Mouse (Mus musculus) stomach, postnatal 0 days (tissue): ENCODE data around the gene Islr. TPM values are rescaled to one million over a fixed set of nuclear protein-coding genes. Genes with fewer than 3 reads are reported as not detected.

ENCODE experiments used
- ATAC-seq: fragments of 200-750 bp; cut with Nextera tagmentation; 2 replicates; pipeline ENCODE4 v1.8.0; 2017; ENCODE audit not compliant: low FRiP score, low TSS enrichment
- DNase-seq: peaks from one replicate; pipeline ENCODE4 v3.0.0-alpha.2; 2016; ENCODE audit warnings: low spot score
- H3K27ac ChIP-seq: fragments of 300-500 bp; sonication (generic); replicated peaks from 2 replicates; pipeline ENCODE4 v1.5.1; 2014; ENCODE audit warnings: mild to moderate bottlenecking, control low read depth
- H3K27me3 ChIP-seq: fragments of 300-500 bp; sonication (generic); 2 replicates; pipeline ENCODE4 v1.6.1; 2014; ENCODE audit warnings: low read length; ENCODE audit not compliant: control insufficient read depth, insufficient read depth
- H3K36me3 ChIP-seq: fragments of 300-500 bp; sonication (generic); 2 replicates; pipeline ENCODE4 v1.6.1; 2014; ENCODE audit warnings: low read length, mixed read lengths; ENCODE audit not compliant: control insufficient read depth, insufficient read depth
- H3K4me1 ChIP-seq: fragments of 300-500 bp; sonication (generic); replicated peaks from 2 replicates; pipeline ENCODE4 v1.6.1; 2014; ENCODE audit warnings: antibody characterized with exemption; ENCODE audit not compliant: control insufficient read depth, insufficient read depth
- H3K4me2 ChIP-seq: fragments of 300-500 bp; sonication (generic); replicated peaks from 2 replicates; pipeline ENCODE4 v1.6.1; 2014; ENCODE audit warnings: low read depth, mild to moderate bottlenecking, control low read depth, moderate library complexity
- H3K4me3 ChIP-seq: fragments of 300-500 bp; sonication (generic); 2 replicates; pipeline ENCODE4 v1.5.1; 2014; ENCODE audit warnings: low read depth, low read length, control low read depth
- H3K9ac ChIP-seq: fragments of 300-500 bp; sonication (generic); 2 replicates; pipeline ENCODE4 v1.6.1; 2014; ENCODE audit warnings: mild to moderate bottlenecking, low read length, control low read depth, mixed read lengths
- H3K9me3 ChIP-seq: fragments of 300-500 bp; sonication (generic); 2 replicates; pipeline ENCODE4 v1.6.1; 2016; ENCODE audit warnings: low read length; ENCODE audit not compliant: control insufficient read depth
- CTCF ChIP-seq: IDR thresholded peaks from 2 replicates; pipeline ENCODE4 v1.5.1; 2016; ENCODE audit warnings: antibody characterized with exemption, low read depth, mild to moderate bottlenecking, moderate library complexity
- EP300 ChIP-seq: optimal IDR thresholded peaks from 2 replicates; pipeline ENCODE3; 2016; ENCODE audit warnings: antibody characterized with exemption
- WGBS: fragments of 180-500 bp; shearing (Covaris S2); extraction: QIAGEN DNeasy Blood & Tissue Kit; methylation state at CpG from one replicate; pipeline ENCODE4 v1.1.7; 2014; 5-methylcytosine and 5-hydroxymethylcytosine counted together
- polyA plus RNA-seq: library from polyadenylated mRNA; unstranded; fragments of >200 nt; fragmentation: Nextera tagmentation; extraction: Ambion mirVana; gene quantifications from 2 replicates; pipeline ENCODE4 v1.2.1, GENCODE M21; 2015

Gene Islr
- polyA plus RNA-seq, 1 experiment from 2014 or later: 46.5 TPM

DNA sequence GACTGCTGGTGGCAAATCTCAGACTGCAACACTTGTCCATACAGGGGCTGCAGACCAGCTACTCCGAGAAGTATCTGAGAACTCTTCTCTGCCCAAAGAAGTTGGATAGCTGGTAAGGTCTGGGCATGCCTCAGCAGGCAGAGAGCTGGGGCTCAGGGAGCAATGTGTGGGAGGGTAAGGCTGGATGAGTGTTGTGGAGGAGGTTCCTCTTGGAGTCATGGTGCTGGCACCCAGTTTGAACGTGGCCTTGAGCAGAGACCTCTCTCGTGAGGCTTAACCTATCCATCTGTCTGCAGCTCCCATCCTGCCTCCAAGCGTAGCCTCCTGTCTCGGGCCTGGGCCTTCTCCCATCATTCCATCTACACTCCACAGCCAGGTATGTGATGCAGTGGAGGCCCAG is 58.7 kb downstream of the Islr start:
- H3K4me2 ChIP-seq: no peak overlapping the region
- H3K36me3 ChIP-seq: no peaks in the 10 kb centered on the region
- no peak overlapping the region for H3K4me3 ChIP-seq
- no peak for ATAC-seq
- no peaks in the 10 kb centered on the region for H3K27me3 ChIP-seq
- 56% methylated on average over 5 of the region's 5 CpGs for WGBS
- no peaks in the 10 kb centered on the region for H3K9me3 ChIP-seq
- DNase-seq: no peak
- no peak overlapping the region for H3K9ac ChIP-seq
- no peak for TF ChIP-seq EP300
- TF ChIP-seq CTCF: no peak
- no peak overlapping the region for H3K27ac ChIP-seq
- no peaks in the 10 kb centered on the region; the same call in 1 of the 2 replicates for H3K4me1 ChIP-seq

GRCm38 (mm10) chr9:58144664-58145063 is 59.4 kb downstream of the Islr start:
- 38% methylated on average over 1 of the region's 1 CpGs for WGBS
- H3K27ac ChIP-seq: no peak overlapping the region
- no peaks in the 10 kb centered on the region for H3K36me3 ChIP-seq
- H3K4me3 ChIP-seq: no peak overlapping the region
- no peak overlapping the region for H3K4me2 ChIP-seq
- no peak for DNase-seq
- TF ChIP-seq CTCF (no peak), EP300 (no peak)
- H3K27me3 ChIP-seq: no peaks in the 10 kb centered on the region
- no peak overlapping the region for H3K9ac ChIP-seq
- 0 out of 2 replicates have a peak, but pooled peaks have one; percentile 34 for ATAC-seq
- peaks cover 2% of the 10 kb centered on the region; the same call in 1 of the 2 replicates for H3K4me1 ChIP-seq
- no peaks in the 10 kb centered on the region for H3K9me3 ChIP-seq

- Histone ChIP-seq H3K27ac (no peak overlapping the region), H3K4me3 (no peak overlapping the region), H3K36me3 (no peaks in the 10 kb centered on the region), H3K9me3 (no peaks in the 10 kb centered on the region), H3K4me1 (peaks cover 2% of the 10 kb centered on the region; the same call in 1 of the 2 replicates), H3K27me3 (no peaks in the 10 kb centered on the region), H3K4me2 (no peak overlapping the region), H3K9ac (no peak overlapping the region)
- TF ChIP-seq CTCF: no peak
- no peak for TF ChIP-seq EP300
- DNase-seq: no peak
- no peak for ATAC-seq
- WGBS: 28% methylated on average over 7 of the region's 7 CpGs
Observed at GRCm38 (mm10) chr9:58143419-58143818, 60.7 kb downstream of the Islr start.

DNA sequence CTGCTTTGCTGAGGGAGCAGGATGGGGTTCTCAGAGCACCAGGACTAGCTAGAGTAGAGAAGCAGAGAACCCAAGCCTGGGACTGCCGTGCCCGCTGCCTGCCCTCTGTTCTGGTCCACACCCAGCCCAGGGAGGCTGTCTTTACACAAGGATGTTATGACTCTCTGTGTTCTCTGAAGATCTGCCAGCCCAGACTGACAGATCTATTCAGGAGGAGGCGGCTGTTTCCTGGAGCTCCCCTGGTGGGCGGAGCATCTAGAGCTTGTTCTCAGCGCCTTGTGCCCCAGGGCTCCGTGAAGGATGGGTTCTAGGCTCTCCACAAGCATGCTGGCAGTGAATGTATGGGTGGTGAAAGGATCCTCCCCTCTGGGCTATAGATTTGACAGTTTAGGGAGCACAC is 64.2 kb downstream of the Islr start:
- Histone ChIP-seq H3K4me3 (no peak overlapping the region), H3K9ac (no peak overlapping the region), H3K4me1 (peaks cover 2% of the 10 kb centered on the region; the same call in 1 of the 2 replicates), H3K27me3 (no peaks in the 10 kb centered on the region), H3K36me3 (no peaks in the 10 kb centered on the region), H3K4me2 (no peak overlapping the region), H3K27ac (no peak overlapping the region), H3K9me3 (no peaks in the 10 kb centered on the region)
- 27% methylated on average over 6 of the region's 6 CpGs for WGBS
- TF ChIP-seq EP300: no peak
- peak; percentile 27; the same call in 1 of the 2 replicates for TF ChIP-seq CTCF
- ATAC-seq (0 out of 2 replicates have a peak, but pooled peaks have one; percentile 39), DNase-seq (peak; percentile 36)

- ATAC-seq (no peak), DNase-seq (no peak)
- TF ChIP-seq CTCF: no peak
- TF ChIP-seq EP300: no peak
- H3K27me3 ChIP-seq: no peaks in the 10 kb centered on the region
- no peaks in the 10 kb centered on the region for H3K36me3 ChIP-seq
- no peak overlapping the region for H3K4me2 ChIP-seq
- H3K9ac ChIP-seq: no peak overlapping the region
- H3K27ac ChIP-seq: no peak overlapping the region
- WGBS: 18% methylated on average over 2 of the region's 2 CpGs
- 0 out of 2 replicates have a peak, but pooled peaks cover 4% of the 10 kb centered on the region for H3K4me1 ChIP-seq
- H3K4me3 ChIP-seq: no peak overlapping the region
- H3K9me3 ChIP-seq: no peaks in the 10 kb centered on the region
Observed at GRCm38 (mm10) chr9:58135921-58136321, 68.2 kb downstream of the Islr start.

DNA sequence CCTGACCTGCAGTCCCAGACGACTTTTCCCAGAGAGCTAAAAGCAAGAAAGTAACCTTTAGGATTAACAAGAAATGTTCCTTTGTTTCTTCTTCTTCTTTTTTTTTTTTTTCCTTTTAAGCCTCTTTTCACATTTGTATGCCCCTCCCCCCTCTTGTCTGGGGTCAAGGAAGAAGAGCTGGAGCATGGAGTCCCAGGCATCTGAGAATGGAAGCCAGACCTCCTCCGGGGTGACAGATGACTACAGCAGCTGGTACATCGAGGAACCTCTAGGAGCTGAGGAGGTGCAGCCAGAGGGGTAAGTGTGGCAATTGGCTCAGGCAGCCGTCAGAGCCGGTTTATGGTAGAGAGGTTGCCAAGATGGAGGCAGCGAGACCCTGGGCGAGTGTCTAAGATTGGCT is 69.2 kb downstream of the Islr start:
- no peak for DNase-seq
- H3K9ac ChIP-seq: no peak overlapping the region
- H3K4me1 ChIP-seq: 0 out of 2 replicates have a peak, but pooled peaks cover 2% of the 10 kb centered on the region
- no peak overlapping the region for H3K4me2 ChIP-seq
- no peak overlapping the region for H3K4me3 ChIP-seq
- no peak overlapping the region for H3K27ac ChIP-seq
- H3K36me3 ChIP-seq: no peaks in the 10 kb centered on the region
- TF ChIP-seq EP300: no peak
- TF ChIP-seq CTCF: no peak
- 42% methylated on average over 7 of the region's 7 CpGs for WGBS
- no peaks in the 10 kb centered on the region for H3K27me3 ChIP-seq
- no peaks in the 10 kb centered on the region for H3K9me3 ChIP-seq
- no peak for ATAC-seq
